Mouse (Mus musculus) erythroblast, embryonic 14.5 days (primary cell): ENCODE data around the gene Thumpd2. TPM values are rescaled to one million over a fixed set of nuclear protein-coding genes. Genes with fewer than 3 reads are reported as not detected.

Experiments used
- H3K27me3 ChIP-seq: 2 replicates; pipeline ENCODE4 v1.6.1; 2012; ENCODE audit warnings: inconsistent platforms; ENCODE audit not compliant: control insufficient read depth
- H3K36me3 ChIP-seq: 2 replicates; pipeline ENCODE4 v1.6.1; 2012; ENCODE audit warnings: mild to moderate bottlenecking, inconsistent platforms; ENCODE audit not compliant: control insufficient read depth
- H3K4me1 ChIP-seq: 2 replicates; pipeline ENCODE4 v1.6.1; 2012; ENCODE audit warnings: inconsistent platforms; ENCODE audit not compliant: control insufficient read depth
- H3K4me3 ChIP-seq: replicated peaks from 2 replicates; pipeline ENCODE3; 2012; ENCODE audit warnings: moderate library complexity, mild to moderate bottlenecking, inconsistent platforms
- H3K9me3 ChIP-seq: 2 replicates; pipeline ENCODE4 v1.6.1; 2012; ENCODE audit warnings: low read length, inconsistent platforms, mixed read lengths; ENCODE audit not compliant: control insufficient read depth
- GATA1 ChIP-seq: IDR thresholded peaks from 2 replicates; pipeline ENCODE4 v1.6.1; 2012; ENCODE audit warnings: low read length, inconsistent platforms, mixed read lengths
- TAL1 ChIP-seq: IDR thresholded peaks from 3 replicates; pipeline ENCODE4 v1.6.1; 2012; ENCODE audit warnings: low read length, inconsistent platforms, mixed read lengths
- polyA plus RNA-seq: library from polyadenylated mRNA; stranded (reverse); fragments of >175 nt; gene quantifications from 2 replicates; pipeline ENCODE4 v1.2.3, GENCODE M21; 2012

The Thumpd2 gene
- polyA plus RNA-seq = not detected in 2 replicates

- Histone ChIP-seq H3K36me3 (peaks cover 14% of the 10 kb centered on the region), H3K9me3 (peaks cover 2% of the 10 kb centered on the region; the same call in 1 of the 2 replicates), H3K4me3 (peak within 1 kb of the TSS; percentile 86), H3K27me3 (no peaks in the 10 kb centered on the region), H3K4me1 (peaks cover 29% of the 10 kb centered on the region)
- no peak for TF ChIP-seq GATA1
- TF ChIP-seq TAL1 = no peak
These were observed at the start of gene Thumpd2 for GRCm38 (mm10) chr17:81064979-81065311. Gene Thumpd2 (minus strand): TSS chr17:81065082.

GRCm38 (mm10) chr17:81104237-81104636 lies 39.4 kb upstream of the Thumpd2 start:
- no peak overlapping the region for H3K4me3 ChIP-seq
- no peaks in the 10 kb centered on the region; the same call in 1 of the 2 replicates for H3K9me3 ChIP-seq
- H3K27me3 ChIP-seq = no peaks in the 10 kb centered on the region
- TF ChIP-seq GATA1 = no peak
- no peaks in the 10 kb centered on the region for H3K4me1 ChIP-seq
- no peaks in the 10 kb centered on the region for H3K36me3 ChIP-seq

- H3K9me3 ChIP-seq = no peaks in the 10 kb centered on the region
- TF ChIP-seq GATA1 = no peak
- TF ChIP-seq TAL1 = no peak
- H3K27me3 ChIP-seq = no peaks in the 10 kb centered on the region
- no peaks in the 10 kb centered on the region for H3K36me3 ChIP-seq
- H3K4me1 ChIP-seq = no peaks in the 10 kb centered on the region
- H3K4me3 ChIP-seq = no peak overlapping the region
These were observed 38.0 kb upstream of the Thumpd2 start for GRCm38 (mm10) chr17:81102866-81103265.

DNA sequence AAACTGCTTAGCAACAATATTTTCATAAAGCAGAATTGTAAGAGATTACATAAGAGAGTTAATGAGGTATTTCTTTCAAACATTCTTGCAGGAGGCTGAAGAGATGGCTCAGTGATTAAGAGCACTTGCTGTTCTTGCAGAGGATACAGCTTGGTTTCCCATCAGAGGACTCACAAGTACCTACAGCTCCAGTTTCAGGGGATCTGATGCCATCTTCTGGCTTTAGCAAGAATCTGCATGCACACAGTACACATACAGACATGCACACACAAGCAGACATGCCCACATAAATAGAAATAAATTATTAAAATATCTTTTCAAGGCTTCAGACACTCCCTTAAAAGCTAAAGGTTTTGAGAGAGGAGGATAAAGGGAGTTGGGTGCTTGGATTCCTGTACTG lies 33.6 kb upstream of the Thumpd2 start:
- Histone ChIP-seq H3K4me3 (no peak overlapping the region), H3K4me1 (no peaks in the 10 kb centered on the region), H3K9me3 (no peaks in the 10 kb centered on the region), H3K36me3 (no peaks in the 10 kb centered on the region), H3K27me3 (no peaks in the 10 kb centered on the region)
- TF ChIP-seq TAL1 (no peak), GATA1 (no peak)

DNA sequence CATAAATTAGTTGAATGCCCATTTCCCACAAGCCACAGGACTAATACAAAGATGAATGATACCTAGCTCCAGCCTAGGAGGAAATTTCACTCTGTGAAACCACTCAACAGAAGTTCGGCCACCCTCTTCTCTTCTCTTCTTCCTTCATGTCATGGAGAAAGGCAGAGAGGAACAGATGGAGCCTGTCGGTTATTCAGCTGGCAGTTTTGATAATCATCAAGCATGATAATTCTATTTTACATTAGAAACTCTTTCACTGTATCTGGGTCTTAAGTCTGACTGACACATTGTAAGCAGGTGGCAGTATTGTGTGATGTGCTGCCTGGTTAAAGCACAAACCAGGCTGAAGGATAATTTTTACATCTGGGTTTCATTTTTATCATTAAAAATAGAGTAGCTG lies 31.6 kb upstream of the Thumpd2 start:
- TF ChIP-seq GATA1 (no peak), TAL1 (no peak)
- no peak overlapping the region for H3K4me3 ChIP-seq
- no peaks in the 10 kb centered on the region for H3K4me1 ChIP-seq
- H3K27me3 ChIP-seq = no peaks in the 10 kb centered on the region
- no peaks in the 10 kb centered on the region for H3K36me3 ChIP-seq
- H3K9me3 ChIP-seq = no peaks in the 10 kb centered on the region

DNA sequence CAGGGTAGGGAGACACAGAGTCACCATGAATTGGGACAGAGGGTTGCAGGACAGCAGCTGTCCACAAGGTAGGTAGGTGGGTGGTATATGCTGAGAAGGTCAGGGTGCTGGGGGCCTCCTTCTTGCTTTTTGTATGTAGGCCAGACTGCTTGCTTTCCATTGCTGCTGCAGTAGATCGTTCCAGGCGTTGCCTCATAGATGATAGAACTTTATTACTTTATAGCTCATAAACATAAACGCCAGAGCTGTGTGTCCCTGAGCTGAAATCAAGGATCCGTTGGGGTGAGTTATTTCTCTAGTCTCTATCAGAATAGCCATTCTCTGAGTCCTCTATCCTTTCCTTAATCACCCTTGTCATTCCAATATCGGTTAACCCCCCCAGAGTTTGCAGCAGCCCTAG lies 27.9 kb upstream of the Thumpd2 start:
- Histone ChIP-seq H3K4me3 (no peak overlapping the region), H3K4me1 (no peaks in the 10 kb centered on the region), H3K27me3 (no peaks in the 10 kb centered on the region), H3K9me3 (no peaks in the 10 kb centered on the region), H3K36me3 (no peaks in the 10 kb centered on the region)
- no peak for TF ChIP-seq TAL1
- TF ChIP-seq GATA1 = no peak

DNA sequence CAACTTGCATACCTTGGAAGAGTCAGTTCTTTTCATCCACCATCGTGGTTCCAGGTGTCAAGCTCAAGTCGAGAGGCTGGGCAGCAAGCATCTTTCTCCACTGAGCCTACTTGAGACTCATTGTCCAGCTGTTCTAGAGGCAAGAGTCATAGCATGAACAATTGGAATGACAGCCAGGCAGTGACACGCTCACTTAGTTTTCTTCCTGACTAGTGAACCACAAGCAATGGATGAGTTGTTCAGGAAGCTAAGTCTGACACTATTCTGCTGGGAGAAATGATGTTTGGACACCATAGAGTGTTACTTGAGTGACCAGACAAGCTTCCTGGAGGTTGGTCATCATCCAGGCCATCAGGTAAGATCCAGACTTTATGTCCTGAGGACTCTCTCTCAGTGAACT lies 24.0 kb upstream of the Thumpd2 start:
- Histone ChIP-seq H3K4me3 (no peak overlapping the region), H3K27me3 (no peaks in the 10 kb centered on the region), H3K4me1 (no peaks in the 10 kb centered on the region), H3K9me3 (no peaks in the 10 kb centered on the region), H3K36me3 (no peaks in the 10 kb centered on the region)
- TF ChIP-seq TAL1 (no peak), GATA1 (no peak)

GRCm38 (mm10) chr17:81087735-81088134 lies 22.9 kb upstream of the Thumpd2 start:
- H3K9me3 ChIP-seq = no peaks in the 10 kb centered on the region
- H3K27me3 ChIP-seq = no peaks in the 10 kb centered on the region
- TF ChIP-seq GATA1 = no peak
- no peak overlapping the region for H3K4me3 ChIP-seq
- no peaks in the 10 kb centered on the region for H3K4me1 ChIP-seq
- no peaks in the 10 kb centered on the region for H3K36me3 ChIP-seq

GRCm38 (mm10) chr17:81064279-81064978 lies 453 bp downstream of the Thumpd2 start:
- Histone ChIP-seq H3K9me3 (peaks cover 2% of the 10 kb centered on the region; the same call in 1 of the 2 replicates), H3K4me3 (peak overlapping the region; percentile 86), H3K4me1 (peaks cover 29% of the 10 kb centered on the region), H3K36me3 (peaks cover 17% of the 10 kb centered on the region), H3K27me3 (no peaks in the 10 kb centered on the region)
- TF ChIP-seq TAL1 (no peak), GATA1 (no peak)

- Histone ChIP-seq H3K9me3 (peaks cover 2% of the 10 kb centered on the region; the same call in 1 of the 2 replicates), H3K4me1 (peaks cover 28% of the 10 kb centered on the region), H3K27me3 (no peaks in the 10 kb centered on the region), H3K4me3 (peak overlapping the region; percentile 8), H3K36me3 (peaks cover 24% of the 10 kb centered on the region)
- TF ChIP-seq TAL1 (no peak), GATA1 (no peak)
These were observed 1.5 kb downstream of the Thumpd2 start for GRCm38 (mm10) chr17:81063346-81063745.
